Mouse (Mus musculus) thymus, adult 2 months (tissue): ENCODE data around the gene Sema4a.

Experiments used
- CTCF ChIP-seq: fragments of 200-500 bp; IDR thresholded peaks from 2 replicates; pipeline ENCODE4 v1.5.1; 2012; ENCODE audit warnings: mild to moderate bottlenecking, control low read depth, low read length, moderate library complexity, borderline replicate concordance; ENCODE audit not compliant: control insufficient read depth, poor library complexity, insufficient read depth; ENCODE audit errors: extremely low read depth
- POLR2A ChIP-seq: fragments of 200-500 bp; IDR thresholded peaks from 2 replicates; pipeline ENCODE4 v1.6.1; 2012; ENCODE audit warnings: mild to moderate bottlenecking, low read length, control low read depth, moderate library complexity; ENCODE audit not compliant: control insufficient read depth, poor library complexity, insufficient read depth; ENCODE audit errors: extremely low read depth

GRCm38 (mm10) chr3:88460029-88460428 lies 953 bp downstream of the Sema4a start:
- TF ChIP-seq CTCF = no peak
- TF ChIP-seq POLR2A = no peak
